Mouse (Mus musculus) midbrain, embryonic 10.5 days (tissue): ENCODE results near the gene Mindy4. TPM values are rescaled to one million over a fixed set of nuclear protein-coding genes. Genes with fewer than 3 reads are reported as not detected.
"Not testable (repeated sequence)": the region's sequence is repeated elsewhere in the genome, so short reads cannot be mapped to it uniquely, and the experiment has no call there.

Source experiments
- DNase-seq: peaks from one replicate; pipeline ENCODE4 v3.0.0-alpha.2; 2017; ENCODE audit warnings: low spot score
- H3K27ac ChIP-seq: fragments of 300-500 bp; sonication (generic); replicated peaks from 2 replicates; pipeline ENCODE4 v1.5.1; 2016; ENCODE audit warnings: mild to moderate bottlenecking
- H3K27me3 ChIP-seq: fragments of 300-500 bp; sonication (generic); 2 replicates; pipeline ENCODE4 v1.6.1; 2016; ENCODE audit warnings: low read depth, mild to moderate bottlenecking; ENCODE audit not compliant: poor library complexity, severe bottlenecking
- H3K36me3 ChIP-seq: fragments of 300-500 bp; sonication (generic); 2 replicates; pipeline ENCODE4 v1.6.1; 2016; ENCODE audit warnings: mild to moderate bottlenecking, moderate library complexity
- H3K4me1 ChIP-seq: fragments of 300-500 bp; sonication (generic); 2 replicates; pipeline ENCODE4 v1.6.1; 2016
- H3K4me3 ChIP-seq: fragments of 300-500 bp; sonication (generic); 2 replicates; pipeline ENCODE4 v1.5.1; 2016; ENCODE audit warnings: mild to moderate bottlenecking, moderate library complexity
- H3K9me3 ChIP-seq: fragments of 300-500 bp; sonication (generic); replicated peaks from 2 replicates; pipeline ENCODE4 v1.6.1; 2016; ENCODE audit warnings: mild to moderate bottlenecking
- WGBS: fragments of 180-500 bp; shearing (Covaris S2); methylation state at CpG from one replicate; pipeline ENCODE4 v1.1.7; 2016; 5-methylcytosine and 5-hydroxymethylcytosine counted together
- polyA plus RNA-seq: library from polyadenylated mRNA; unstranded; fragments of >200 nt; fragmentation: Nextera tagmentation; extraction: Ambion mirVana; gene quantifications from 2 replicates; pipeline ENCODE4 v1.2.1, GENCODE M21; 2016

Mindy4 gene
- polyA plus RNA-seq, 1 experiment from 2014 or later, result 23.3 TPM

GRCm38 (mm10) chr6:55177060-55177732 lies 26.0 kb upstream of the Mindy4 start:
- H3K4me1 ChIP-seq, result peaks cover 42% of the 10 kb centered on the region
- H3K27me3 ChIP-seq, result peaks cover 35% of the 10 kb centered on the region
- H3K36me3 ChIP-seq, result no peaks in the 10 kb centered on the region
- H3K27ac ChIP-seq, result no peak overlapping the region
- H3K4me3 ChIP-seq, result no peak overlapping the region
- H3K9me3 ChIP-seq, result no peaks in the 10 kb centered on the region
- WGBS, result 58% methylated on average over 12 of the region's 12 CpGs
- DNase-seq, result no peak

- H3K4me3 ChIP-seq, result no peak overlapping the region
- H3K9me3 ChIP-seq, result no peaks in the 10 kb centered on the region
- 80% methylated on average over 7 of the region's 7 CpGs for WGBS
- peaks cover 19% of the 10 kb centered on the region for H3K4me1 ChIP-seq
- no peak overlapping the region for H3K27ac ChIP-seq
- DNase-seq, result no peak
- peaks cover 23% of the 10 kb centered on the region for H3K27me3 ChIP-seq
- H3K36me3 ChIP-seq, result no peaks in the 10 kb centered on the region
These were observed 23.6 kb upstream of the Mindy4 start for GRCm38 (mm10) chr6:55179560-55179959.

GRCm38 (mm10) chr6:55182655-55183430 lies 20.3 kb upstream of the Mindy4 start:
- H3K27me3 ChIP-seq, result no peaks in the 10 kb centered on the region
- 96% methylated on average over 1 of the region's 1 CpGs for WGBS
- H3K4me3 ChIP-seq, result no peak overlapping the region
- H3K36me3 ChIP-seq, result no peaks in the 10 kb centered on the region
- H3K4me1 ChIP-seq, result peaks cover 6% of the 10 kb centered on the region; the same call in 1 of the 2 replicates
- no peak overlapping the region for H3K27ac ChIP-seq
- no peak for DNase-seq
- peaks cover 3% of the 10 kb centered on the region; the same call in 1 of the 2 replicates for H3K9me3 ChIP-seq

GRCm38 (mm10) chr6:55187827-55188226 lies 15.4 kb upstream of the Mindy4 start:
- H3K36me3 ChIP-seq, H3K4me1 ChIP-seq, DNase-seq, H3K4me3 ChIP-seq, H3K27me3 ChIP-seq, H3K27ac ChIP-seq, H3K9me3 ChIP-seq: not testable (repeated sequence)
- 94% methylated on average over 17 of the region's 17 CpGs for WGBS

GRCm38 (mm10) chr6:55189406-55189805 lies 13.8 kb upstream of the Mindy4 start:
- Histone ChIP-seq H3K27ac (no peak overlapping the region), H3K27me3 (no peaks in the 10 kb centered on the region), H3K4me1 (no peaks in the 10 kb centered on the region), H3K4me3 (no peak overlapping the region), H3K9me3 (peaks cover 5% of the 10 kb centered on the region; the same call in 1 of the 2 replicates), H3K36me3 (no peaks in the 10 kb centered on the region)
- no peak for DNase-seq

- 72% methylated on average over 4 of the region's 4 CpGs for WGBS
- peaks cover 5% of the 10 kb centered on the region; the same call in 1 of the 2 replicates for H3K9me3 ChIP-seq
- H3K27ac ChIP-seq, result no peak overlapping the region
- H3K36me3 ChIP-seq, result no peaks in the 10 kb centered on the region
- DNase-seq, result no peak
- H3K27me3 ChIP-seq, result no peaks in the 10 kb centered on the region
- H3K4me1 ChIP-seq, result no peaks in the 10 kb centered on the region
- H3K4me3 ChIP-seq, result no peak overlapping the region
These were observed 11.6 kb upstream of the Mindy4 start for GRCm38 (mm10) chr6:55191537-55191936.

GRCm38 (mm10) chr6:55193171-55193570 lies 10.0 kb upstream of the Mindy4 start:
- 93% methylated on average over 3 of the region's 3 CpGs for WGBS
- DNase-seq, result no peak
- no peak overlapping the region for H3K27ac ChIP-seq
- no peaks in the 10 kb centered on the region for H3K9me3 ChIP-seq
- H3K36me3 ChIP-seq, result no peaks in the 10 kb centered on the region
- no peaks in the 10 kb centered on the region for H3K4me1 ChIP-seq
- no peaks in the 10 kb centered on the region for H3K27me3 ChIP-seq
- H3K4me3 ChIP-seq, result no peak overlapping the region

- no peaks in the 10 kb centered on the region for H3K36me3 ChIP-seq
- 93% methylated on average over 3 of the region's 3 CpGs for WGBS
- DNase-seq, result no peak
- H3K27me3 ChIP-seq, result no peaks in the 10 kb centered on the region
- H3K9me3 ChIP-seq, result no peaks in the 10 kb centered on the region
- peaks cover 16% of the 10 kb centered on the region for H3K4me1 ChIP-seq
- H3K27ac ChIP-seq, result no peak overlapping the region
- no peak overlapping the region for H3K4me3 ChIP-seq
These were observed 4.1 kb upstream of the Mindy4 start for GRCm38 (mm10) chr6:55199047-55199446.

- Histone ChIP-seq H3K4me3 (peak overlapping the region; percentile 55), H3K27me3 (no peaks in the 10 kb centered on the region), H3K27ac (peak overlapping the region; percentile 94), H3K36me3 (no peaks in the 10 kb centered on the region; the same call in 1 of the 2 replicates), H3K4me1 (peaks cover 35% of the 10 kb centered on the region), H3K9me3 (no peaks in the 10 kb centered on the region)
- DNase-seq, result no peak
- WGBS, result 80% methylated on average over 3 of the region's 3 CpGs
These were observed 748 bp downstream of the Mindy4 start for GRCm38 (mm10) chr6:55203931-55204330.

GRCm38 (mm10) chr6:55207786-55208185 lies 4.6 kb downstream of the Mindy4 start:
- Histone ChIP-seq H3K4me3 (no peak overlapping the region), H3K36me3 (peaks cover 18% of the 10 kb centered on the region), H3K9me3 (no peaks in the 10 kb centered on the region), H3K4me1 (peaks cover 32% of the 10 kb centered on the region), H3K27ac (no peak overlapping the region), H3K27me3 (no peaks in the 10 kb centered on the region)
- DNase-seq, result no peak
- 82% methylated on average over 8 of the region's 8 CpGs for WGBS

GRCm38 (mm10) chr6:55210423-55211365 lies 7.5 kb downstream of the Mindy4 start:
- 81% methylated on average over 15 of the region's 15 CpGs for WGBS
- no peaks in the 10 kb centered on the region for H3K9me3 ChIP-seq
- H3K4me3 ChIP-seq, result no peak overlapping the region
- no peak for DNase-seq
- peaks cover 36% of the 10 kb centered on the region for H3K36me3 ChIP-seq
- H3K27ac ChIP-seq, result peak overlapping the region; percentile 33; the same call in 1 of the 2 replicates
- H3K4me1 ChIP-seq, result peaks cover 3% of the 10 kb centered on the region; the same call in 1 of the 2 replicates
- H3K27me3 ChIP-seq, result no peaks in the 10 kb centered on the region

GRCm38 (mm10) chr6:55214541-55214940 lies 11.4 kb downstream of the Mindy4 start:
- DNase-seq, result no peak
- H3K36me3 ChIP-seq, result peaks cover 72% of the 10 kb centered on the region

More at GRCm38 (mm10) chr6:55214541-55214940, 11.4 kb downstream of the Mindy4 start:
- WGBS, result 80% methylated on average over 3 of the region's 3 CpGs
- Histone ChIP-seq H3K27me3 (no peaks in the 10 kb centered on the region), H3K4me3 (no peak overlapping the region), H3K27ac (no peak overlapping the region), H3K4me1 (no peaks in the 10 kb centered on the region), H3K9me3 (no peaks in the 10 kb centered on the region)
